Mouse (Mus musculus) bone marrow, adult 2 months (tissue): Measurements from ENCODE around the gene Il2rg.

Experiments used
- CTCF ChIP-seq: fragments of 200-500 bp; IDR thresholded peaks from 2 replicates; pipeline ENCODE4 v1.5.1; 2011; ENCODE audit warnings: low read length, control low read depth; ENCODE audit not compliant: control insufficient read depth, insufficient read depth
- POLR2A ChIP-seq: fragments of 200-500 bp; IDR thresholded peaks from 2 replicates; pipeline ENCODE4 v1.6.1; 2011; ENCODE audit warnings: low read depth, mild to moderate bottlenecking, control low read depth, low read length, borderline replicate concordance; ENCODE audit not compliant: control insufficient read depth

GRCm38 (mm10) chrX:101273875-101274738 is 6.1 kb upstream of the Il2rg start, which contains the start of gene Med12:
- peak; percentile 59; the same call in 1 of the 2 replicates for TF ChIP-seq POLR2A
- TF ChIP-seq CTCF: no peak
